Mouse (Mus musculus) forebrain, embryonic 11.5 days (tissue): ENCODE results near the gene 2700081O15Rik. TPM values are rescaled to one million over a fixed set of nuclear protein-coding genes. Genes with fewer than 3 reads are reported as not detected.
A peak's percentile ranks its signal among the peaks of the same experiment; 100 is the strongest.
"Not testable (repeated sequence)": the region's sequence is repeated elsewhere in the genome, so short reads cannot be mapped to it uniquely, and the experiment has no call there.

Experiments used
- ATAC-seq: fragments of 200-750 bp; cut with Nextera tagmentation; replicated peaks from 2 replicates; pipeline ENCODE4 v1.8.0; 2017; ENCODE audit warnings: moderate TSS enrichment; ENCODE audit not compliant: low FRiP score
- DNase-seq: peaks from one replicate; pipeline ENCODE4 v3.0.0-alpha.2; 2017; ENCODE audit warnings: low spot score
- H3K27ac ChIP-seq: fragments of 300-500 bp; sonication (generic); 2 replicates; pipeline ENCODE4 v1.5.1; 2014; ENCODE audit warnings: low read depth, low read length
- H3K27me3 ChIP-seq: fragments of 300-500 bp; sonication (generic); 2 replicates; pipeline ENCODE4 v1.6.1; 2014; ENCODE audit warnings: mild to moderate bottlenecking, low read length, mixed read lengths; ENCODE audit not compliant: control insufficient read depth, insufficient read depth
- H3K36me3 ChIP-seq: fragments of 300-500 bp; sonication (generic); 2 replicates; pipeline ENCODE4 v1.6.1; 2014; ENCODE audit warnings: mild to moderate bottlenecking, low read length, moderate library complexity, mixed read lengths; ENCODE audit not compliant: control insufficient read depth, insufficient read depth
- H3K4me1 ChIP-seq: fragments of 300-500 bp; sonication (generic); replicated peaks from 2 replicates; pipeline ENCODE4 v1.6.1; 2014; ENCODE audit warnings: low read length, mixed read lengths; ENCODE audit not compliant: control insufficient read depth, insufficient read depth
- H3K4me2 ChIP-seq: fragments of 300-500 bp; sonication (generic); 2 replicates; pipeline ENCODE4 v1.6.1; 2014; ENCODE audit warnings: low read depth, mild to moderate bottlenecking, low read length, moderate library complexity, mixed read lengths; ENCODE audit not compliant: severe bottlenecking
- H3K4me3 ChIP-seq: fragments of 300-500 bp; sonication (generic); 2 replicates; pipeline ENCODE4 v1.5.1; 2014; ENCODE audit warnings: low read depth, low read length
- H3K9ac ChIP-seq: fragments of 300-500 bp; sonication (generic); 2 replicates; pipeline ENCODE4 v1.6.1; 2014; ENCODE audit warnings: low read length
- H3K9me3 ChIP-seq: fragments of 300-500 bp; sonication (generic); 2 replicates; pipeline ENCODE4 v1.6.1; 2016; ENCODE audit warnings: low read length, mixed read lengths; ENCODE audit not compliant: control insufficient read depth
- WGBS: fragments of 180-500 bp; shearing (Covaris S2); extraction: QIAGEN DNeasy Blood & Tissue Kit; methylation state at CpG from one replicate; pipeline ENCODE4 v1.1.7; 2014; 5-methylcytosine and 5-hydroxymethylcytosine counted together
- polyA plus RNA-seq: library from polyadenylated mRNA; unstranded; fragments of >200 nt; fragmentation: Nextera tagmentation; extraction: Ambion mirVana; gene quantifications from 2 replicates; pipeline ENCODE4 v1.2.1, GENCODE M21; 2014

The 2700081O15Rik gene
- polyA plus RNA-seq, result 11.5 and 14.2 TPM in 2 replicates

GRCm38 (mm10) chr19:7416834-7417735, at the start of gene 2700081O15Rik:
Gene 2700081O15Rik (plus strand): TSS chr19:7417625.
- Histone ChIP-seq H3K4me1 (peaks cover 29% of the 10 kb centered on the region), H3K4me2 (peak within 1 kb of the TSS; percentile 92), H3K9ac (peak within 1 kb of the TSS; percentile 99), H3K27ac (peak within 1 kb of the TSS; percentile 93), H3K9me3 (no peaks in the 10 kb centered on the region), H3K36me3 (no peaks in the 10 kb centered on the region; the same call in 1 of the 2 replicates), H3K27me3 (no peaks in the 10 kb centered on the region), H3K4me3 (peak within 1 kb of the TSS; percentile 98)
- ATAC-seq (peak; percentile 65), DNase-seq (peak; percentile 93)
- WGBS, result under 1% methylated on average over 103 of the region's 107 CpGs

GRCm38 (mm10) chr19:7369469-7369868, 48.0 kb upstream of the 2700081O15Rik start:
- H3K4me1 ChIP-seq, ATAC-seq, H3K9me3 ChIP-seq, H3K4me2 ChIP-seq, H3K27me3 ChIP-seq, H3K9ac ChIP-seq, H3K4me3 ChIP-seq, H3K27ac ChIP-seq, DNase-seq: not testable (repeated sequence)
- 88% methylated on average over 4 of the region's 4 CpGs for WGBS
- H3K36me3 ChIP-seq, result peaks cover 12% of the 10 kb centered on the region

GRCm38 (mm10) chr19:7374491-7374890, 42.9 kb upstream of the 2700081O15Rik start:
- Histone ChIP-seq H3K4me3 (no peak overlapping the region), H3K9ac (no peak overlapping the region), H3K36me3 (peaks cover 12% of the 10 kb centered on the region), H3K27ac (no peak overlapping the region), H3K27me3 (no peaks in the 10 kb centered on the region), H3K4me2 (no peak overlapping the region), H3K4me1 (no peaks in the 10 kb centered on the region), H3K9me3 (no peaks in the 10 kb centered on the region)
- DNase-seq (no peak), ATAC-seq (no peak)
- WGBS, result 94% methylated on average over 8 of the region's 8 CpGs

GRCm38 (mm10) chr19:7377639-7378038, 39.8 kb upstream of the 2700081O15Rik start:
- ATAC-seq (no peak), DNase-seq (no peak)
- Histone ChIP-seq H3K4me2 (no peak overlapping the region), H3K27me3 (no peaks in the 10 kb centered on the region), H3K36me3 (peaks cover 2% of the 10 kb centered on the region; the same call in 1 of the 2 replicates), H3K9me3 (no peaks in the 10 kb centered on the region), H3K27ac (no peak overlapping the region), H3K4me1 (peaks cover 4% of the 10 kb centered on the region; the same call in 1 of the 2 replicates), H3K9ac (no peak overlapping the region), H3K4me3 (no peak overlapping the region)
- 94% methylated on average over 2 of the region's 2 CpGs for WGBS

- WGBS, result under 1% methylated on average over 8 of the region's 8 CpGs
- peak overlapping the region; percentile 86 for H3K4me3 ChIP-seq
- H3K9ac ChIP-seq, result peak overlapping the region; percentile 89
- peaks cover 2% of the 10 kb centered on the region; the same call in 1 of the 2 replicates for H3K9me3 ChIP-seq
- DNase-seq, result no peak
- no peak for ATAC-seq
- H3K27ac ChIP-seq, result peak overlapping the region; percentile 95; the same call in 1 of the 2 replicates
- peak overlapping the region; percentile 78 for H3K4me2 ChIP-seq
- H3K36me3 ChIP-seq, result no peaks in the 10 kb centered on the region; the same call in 1 of the 2 replicates
- H3K4me1 ChIP-seq, result peaks cover 9% of the 10 kb centered on the region
- no peaks in the 10 kb centered on the region for H3K27me3 ChIP-seq
Measured at GRCm38 (mm10) chr19:7381906-7382247, 35.5 kb upstream of the 2700081O15Rik start.

DNA sequence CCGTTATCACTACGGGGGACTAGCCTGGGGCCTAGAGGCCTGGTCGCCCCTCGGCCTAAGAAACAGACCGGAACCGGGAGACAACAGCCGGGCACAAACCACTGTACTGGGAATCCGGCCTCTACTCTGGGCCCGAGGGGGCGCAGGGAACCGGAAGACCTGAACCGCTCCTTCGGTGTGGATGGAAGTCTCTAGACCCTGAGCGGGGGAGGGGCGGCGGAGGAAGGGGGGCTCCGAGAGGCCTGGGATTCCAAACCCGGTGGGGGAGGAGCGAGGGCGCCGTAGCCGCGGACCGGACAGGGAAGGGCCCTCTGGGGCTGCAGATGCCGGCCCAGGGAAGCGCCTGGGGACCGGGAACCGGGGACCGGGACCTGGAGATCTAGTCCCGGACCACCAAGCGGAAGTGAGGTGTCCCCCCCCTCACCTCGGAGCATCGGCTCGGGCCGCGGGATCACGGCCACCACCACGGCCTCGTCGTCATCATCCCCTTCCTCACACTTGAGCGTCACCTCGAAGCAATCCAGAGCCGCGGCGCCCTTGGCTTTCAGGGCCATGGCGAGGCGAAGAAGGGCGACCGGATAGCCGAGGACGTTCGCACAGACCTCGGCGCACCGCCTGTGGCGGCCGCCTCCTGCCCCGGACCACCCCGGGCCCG, 35.0 kb upstream of the 2700081O15Rik start:
- DNase-seq (peak; percentile 87), ATAC-seq (peak; percentile 78)
- Histone ChIP-seq H3K4me1 (peaks cover 9% of the 10 kb centered on the region), H3K36me3 (no peaks in the 10 kb centered on the region; the same call in 1 of the 2 replicates), H3K9me3 (peaks cover 2% of the 10 kb centered on the region; the same call in 1 of the 2 replicates), H3K4me3 (peak overlapping the region; percentile 86), H3K4me2 (peak overlapping the region; percentile 78), H3K27me3 (no peaks in the 10 kb centered on the region), H3K9ac (peak overlapping the region; percentile 89), H3K27ac (peak overlapping the region; percentile 95)
- under 1% methylated on average over 58 of the region's 60 CpGs for WGBS

GRCm38 (mm10) chr19:7382903-7383865, 34.2 kb upstream of the 2700081O15Rik start, which contains the start of gene Spindoc:
Gene Spindoc (minus strand): TSS chr19:7382994.
- DNase-seq (peak; percentile 99), ATAC-seq (peak; percentile 99)
- Histone ChIP-seq H3K4me3 (peak within 1 kb of the TSS; percentile 86), H3K9me3 (peaks cover 2% of the 10 kb centered on the region; the same call in 1 of the 2 replicates), H3K9ac (peak within 1 kb of the TSS; percentile 89), H3K36me3 (no peaks in the 10 kb centered on the region; the same call in 1 of the 2 replicates), H3K27ac (peak within 1 kb of the TSS; percentile 95), H3K27me3 (no peaks in the 10 kb centered on the region), H3K4me2 (peak within 1 kb of the TSS; percentile 78), H3K4me1 (peaks cover 9% of the 10 kb centered on the region)
- under 1% methylated on average over 52 of the region's 52 CpGs for WGBS
